Mouse (Mus musculus) neutrophil, adult 65 days (primary cell): ENCODE measurements around the gene Farp2. TPM values are rescaled to one million over a fixed set of nuclear protein-coding genes. Genes with fewer than 3 reads are reported as not detected.

Experiments used
- total RNA-seq: library from RNA; stranded (reverse); gene quantifications from 2 replicates; pipeline ENCODE4 v1.2.4, GENCODE M21; 2023

Farp2 gene
- total RNA-seq, result 1.1 and 1.5 TPM in 2 replicates

GRCm38 (mm10) chr1:93511585-93512350 lies at the start of gene Farp2:
TSS of gene Farp2 (plus strand) at chr1:93512079.

GRCm38 (mm10) chr1:93478586-93479475 lies 33.0 kb upstream of the Farp2 start, which contains the start of gene Hdlbp:
TSS of gene Hdlbp (minus strand) at chr1:93478815.

GRCm38 (mm10) chr1:93658559-93658958 lies 146.7 kb downstream of the Farp2 start, which contains the start of gene Stk25:
TSS of gene Stk25 (minus strand) at chr1:93658659.

Other genes with a start within 250 kb of the Farp2 start
- 12.3 and 12.6 TPM in 2 replicates for gene Mterf4, start 206.2 kb upstream of the Farp2 start, total RNA-seq
- gene Ppp1r7, start 169.2 kb upstream of the Farp2 start, total RNA-seq, result 13.9 and 15.2 TPM in 2 replicates
- 4.8 and 12.4 TPM in 2 replicates for gene Pask, start 168.6 kb upstream of the Farp2 start, total RNA-seq
- not detected in 2 replicates for gene Ano7, start 138.1 kb upstream of the Farp2 start, total RNA-seq
- 156 and 192 TPM in 2 replicates for gene Hdlbp, start 33.3 kb upstream of the Farp2 start, total RNA-seq
- 27.6 and 31.9 TPM in 2 replicates for gene Stk25, start 146.6 kb downstream of the Farp2 start, total RNA-seq
- not detected in 2 replicates for gene Bok, start 173.6 kb downstream of the Farp2 start, total RNA-seq
- 74.6 and 112 TPM in 2 replicates for gene Atg4b, start 239.4 kb downstream of the Farp2 start, total RNA-seq
- gene Thap4, start 242.8 kb downstream of the Farp2 start, total RNA-seq, result 27.1 and 29.3 TPM in 2 replicates